Mouse (Mus musculus) testis, adult 2 months (tissue): ENCODE data around the gene Stx7. TPM values are rescaled to one million over a fixed set of nuclear protein-coding genes. Genes with fewer than 3 reads are reported as not detected.

Experiments
- H3K27ac ChIP-seq: fragments of 200-500 bp; 2 replicates; pipeline ENCODE4 v1.5.1; 2012; ENCODE audit warnings: low read depth, low read length; ENCODE audit not compliant: control insufficient read depth, insufficient read depth
- H3K27me3 ChIP-seq: fragments of 200-500 bp; 2 replicates; pipeline ENCODE4 v1.6.1; 2012; ENCODE audit warnings: mild to moderate bottlenecking, low read length, moderate library complexity; ENCODE audit not compliant: control insufficient read depth, insufficient read depth
- H3K36me3 ChIP-seq: fragments of 200-500 bp; 2 replicates; pipeline ENCODE4 v1.6.1; 2012; ENCODE audit warnings: mild to moderate bottlenecking, low read length; ENCODE audit not compliant: control insufficient read depth, insufficient read depth
- H3K4me1 ChIP-seq: fragments of 200-500 bp; 2 replicates; pipeline ENCODE4 v1.6.1; 2012; ENCODE audit warnings: low read length; ENCODE audit not compliant: control insufficient read depth, insufficient read depth
- H3K4me3 ChIP-seq: fragments of 200-500 bp; 2 replicates; pipeline ENCODE4 v1.5.1; 2012; ENCODE audit warnings: low read depth, mild to moderate bottlenecking, low read length, moderate library complexity, mixed read lengths; ENCODE audit not compliant: control insufficient read depth
- CTCF ChIP-seq: fragments of 200-500 bp; IDR thresholded peaks from 2 replicates; pipeline ENCODE4 v1.5.1; 2012; ENCODE audit warnings: low read depth, mild to moderate bottlenecking, inconsistent platforms, low read length, moderate library complexity; ENCODE audit not compliant: control insufficient read depth, insufficient read depth, insufficient replicate concordance
- POLR2A ChIP-seq: fragments of 200-500 bp; IDR thresholded peaks from 2 replicates; pipeline ENCODE4 v1.6.1; 2012; ENCODE audit warnings: low read depth, mild to moderate bottlenecking, inconsistent platforms, low read length, moderate library complexity; ENCODE audit not compliant: control insufficient read depth
- polyA plus RNA-seq: library from polyadenylated mRNA; depleted of rRNA; stranded (reverse); fragments of >200 nt; gene quantifications from 2 replicates; pipeline ENCODE4 v1.2.3, GENCODE M21; 2012

Gene Stx7
- polyA plus RNA-seq, 1 experiment, result 9.8 TPM

DNA sequence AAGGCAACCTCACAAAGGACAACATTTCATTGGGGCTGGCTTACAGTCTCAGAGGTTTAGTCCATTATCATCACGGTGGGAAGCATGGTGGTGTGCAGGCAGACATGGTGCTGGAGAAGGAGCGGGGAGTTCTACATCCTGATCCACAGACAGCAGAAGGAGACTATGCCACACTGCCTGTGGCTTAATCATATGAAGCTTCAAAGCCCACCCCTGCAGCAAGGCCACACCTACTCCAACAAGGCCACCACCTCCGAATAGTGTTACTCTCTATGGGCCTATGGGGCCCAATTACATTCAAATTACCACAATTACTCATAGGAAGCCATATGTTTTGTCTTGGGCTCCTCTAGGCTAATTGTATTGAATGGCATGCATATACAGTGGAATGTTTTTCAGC lies 51.0 kb downstream of the Stx7 start:
- Histone ChIP-seq H3K27me3 (no peaks in the 10 kb centered on the region), H3K27ac (no peak overlapping the region), H3K36me3 (no peaks in the 10 kb centered on the region), H3K4me1 (no peaks in the 10 kb centered on the region), H3K4me3 (no peak overlapping the region)
- TF ChIP-seq CTCF (no peak), POLR2A (no peak)

- Histone ChIP-seq H3K4me1 (no peaks in the 10 kb centered on the region), H3K27me3 (no peaks in the 10 kb centered on the region), H3K27ac (no peak overlapping the region), H3K4me3 (no peak overlapping the region), H3K36me3 (no peaks in the 10 kb centered on the region)
- TF ChIP-seq CTCF, result no peak
- TF ChIP-seq POLR2A, result no peak
Measured at GRCm38 (mm10) chr10:24210075-24210474, 61.0 kb downstream of the Stx7 start.

DNA sequence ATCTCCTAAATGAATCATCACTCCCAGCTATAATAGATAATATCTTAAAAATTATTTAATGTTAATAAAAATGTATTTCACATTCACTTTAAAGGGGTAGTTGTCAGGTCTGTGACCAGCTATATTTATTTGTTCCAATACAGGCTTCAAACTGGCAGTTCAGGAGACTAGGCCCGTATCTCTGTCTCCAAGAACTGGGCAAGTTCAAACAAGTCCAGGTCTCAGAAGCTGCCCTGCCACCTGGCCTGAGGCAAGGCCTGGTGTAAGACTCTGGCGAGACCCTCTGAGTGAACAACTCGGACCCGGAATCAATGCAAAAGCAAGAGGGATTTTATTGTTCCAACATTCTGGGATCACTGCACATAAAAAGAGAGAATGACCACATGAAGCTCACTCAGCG lies 64.2 kb downstream of the Stx7 start:
- Histone ChIP-seq H3K4me1 (peaks cover 4% of the 10 kb centered on the region), H3K27ac (no peak overlapping the region), H3K36me3 (no peaks in the 10 kb centered on the region), H3K4me3 (no peak overlapping the region), H3K27me3 (no peaks in the 10 kb centered on the region)
- no peak for TF ChIP-seq POLR2A

GRCm38 (mm10) chr10:24217558-24218268 lies 68.6 kb downstream of the Stx7 start:
- H3K4me3 ChIP-seq, result no peak overlapping the region
- H3K4me1 ChIP-seq, result peaks cover 4% of the 10 kb centered on the region
- H3K36me3 ChIP-seq, result no peaks in the 10 kb centered on the region
- H3K27ac ChIP-seq, result no peak overlapping the region
- H3K27me3 ChIP-seq, result no peaks in the 10 kb centered on the region
- no peak for TF ChIP-seq CTCF
- no peak for TF ChIP-seq POLR2A

GRCm38 (mm10) chr10:24220931-24221330 lies 71.8 kb downstream of the Stx7 start:
- H3K27me3 ChIP-seq, result no peaks in the 10 kb centered on the region; the same call in 1 of the 2 replicates
- no peak overlapping the region for H3K27ac ChIP-seq
- TF ChIP-seq CTCF (no peak), POLR2A (no peak)
- H3K36me3 ChIP-seq, result no peaks in the 10 kb centered on the region
- no peak overlapping the region for H3K4me3 ChIP-seq
- H3K4me1 ChIP-seq, result peaks cover 7% of the 10 kb centered on the region

- Histone ChIP-seq H3K27me3 (no peaks in the 10 kb centered on the region; the same call in 1 of the 2 replicates), H3K4me1 (peaks cover 3% of the 10 kb centered on the region; the same call in 1 of the 2 replicates), H3K27ac (no peak overlapping the region), H3K36me3 (no peaks in the 10 kb centered on the region), H3K4me3 (no peak overlapping the region)
- TF ChIP-seq POLR2A (no peak), CTCF (no peak)
Measured at GRCm38 (mm10) chr10:24222911-24223310, 73.8 kb downstream of the Stx7 start.

- Histone ChIP-seq H3K27me3 (no peaks in the 10 kb centered on the region; the same call in 1 of the 2 replicates), H3K4me3 (peak within 1 kb of the TSS; percentile 16), H3K27ac (no peak within 1 kb of the TSS)
Measured at GRCm38 (mm10) chr10:24223449-24224143, 74.5 kb downstream of the Stx7 start, which contains the start of gene Moxd1. Moxd1 (plus strand) TSS chr10:24223517.

More at GRCm38 (mm10) chr10:24223449-24224143, 74.5 kb downstream of the Stx7 start, which contains the start of gene Moxd1:
- Histone ChIP-seq H3K4me1 (peaks cover 3% of the 10 kb centered on the region; the same call in 1 of the 2 replicates), H3K36me3 (no peaks in the 10 kb centered on the region)
- TF ChIP-seq POLR2A, result no peak
- TF ChIP-seq CTCF, result no peak
